Mouse (Mus musculus) neural tube, embryonic 15.5 days (tissue): ENCODE data around the gene Ramp2. TPM values are rescaled to one million over a fixed set of nuclear protein-coding genes. Genes with fewer than 3 reads are reported as not detected.

Source experiments
- ATAC-seq: fragments of 200-750 bp; cut with Nextera tagmentation; 2 replicates; pipeline ENCODE4 v1.8.0; 2017; ENCODE audit warnings: mild to moderate bottlenecking, moderate TSS enrichment, moderate library complexity; ENCODE audit not compliant: low FRiP score
- H3K27ac ChIP-seq: fragments of 300-500 bp; sonication (generic); replicated peaks from 2 replicates; pipeline ENCODE4 v1.5.1; 2015; ENCODE audit warnings: mild to moderate bottlenecking, inconsistent platforms
- H3K27me3 ChIP-seq: fragments of 300-500 bp; sonication (generic); replicated peaks from 2 replicates; pipeline ENCODE4 v1.6.1; 2015; ENCODE audit warnings: inconsistent platforms
- H3K36me3 ChIP-seq: fragments of 300-500 bp; sonication (generic); 2 replicates; pipeline ENCODE4 v1.6.1; 2015; ENCODE audit warnings: inconsistent platforms
- H3K4me1 ChIP-seq: fragments of 300-500 bp; sonication (generic); 2 replicates; pipeline ENCODE4 v1.6.1; 2015; ENCODE audit warnings: inconsistent platforms
- H3K4me2 ChIP-seq: fragments of 300-500 bp; sonication (generic); 2 replicates; pipeline ENCODE4 v1.6.1; 2015; ENCODE audit warnings: inconsistent platforms, mild to moderate bottlenecking, moderate library complexity
- H3K4me3 ChIP-seq: fragments of 300-500 bp; sonication (generic); replicated peaks from 2 replicates; pipeline ENCODE4 v1.5.1; 2015; ENCODE audit warnings: mild to moderate bottlenecking, inconsistent platforms
- H3K9ac ChIP-seq: fragments of 300-500 bp; sonication (generic); replicated peaks from 2 replicates; pipeline ENCODE4 v1.6.1; 2015; ENCODE audit warnings: mild to moderate bottlenecking, inconsistent platforms
- H3K9me3 ChIP-seq: fragments of 300-500 bp; sonication (generic); replicated peaks from 2 replicates; pipeline ENCODE4 v1.6.1; 2016; ENCODE audit warnings: inconsistent platforms
- WGBS: fragments of 180-500 bp; shearing (Covaris S2); methylation state at CpG from one replicate; pipeline ENCODE4 v1.1.7; 2015; ENCODE audit warnings: mixed read lengths; 5-methylcytosine and 5-hydroxymethylcytosine counted together
- polyA plus RNA-seq: library from polyadenylated mRNA; unstranded; fragments of >200 nt; fragmentation: Nextera tagmentation; extraction: Ambion mirVana; gene quantifications from 2 replicates; pipeline ENCODE4 v1.2.1, GENCODE M21; 2015

Ramp2 gene
- polyA plus RNA-seq, 1 experiment from 2014 or later = 105 TPM

DNA sequence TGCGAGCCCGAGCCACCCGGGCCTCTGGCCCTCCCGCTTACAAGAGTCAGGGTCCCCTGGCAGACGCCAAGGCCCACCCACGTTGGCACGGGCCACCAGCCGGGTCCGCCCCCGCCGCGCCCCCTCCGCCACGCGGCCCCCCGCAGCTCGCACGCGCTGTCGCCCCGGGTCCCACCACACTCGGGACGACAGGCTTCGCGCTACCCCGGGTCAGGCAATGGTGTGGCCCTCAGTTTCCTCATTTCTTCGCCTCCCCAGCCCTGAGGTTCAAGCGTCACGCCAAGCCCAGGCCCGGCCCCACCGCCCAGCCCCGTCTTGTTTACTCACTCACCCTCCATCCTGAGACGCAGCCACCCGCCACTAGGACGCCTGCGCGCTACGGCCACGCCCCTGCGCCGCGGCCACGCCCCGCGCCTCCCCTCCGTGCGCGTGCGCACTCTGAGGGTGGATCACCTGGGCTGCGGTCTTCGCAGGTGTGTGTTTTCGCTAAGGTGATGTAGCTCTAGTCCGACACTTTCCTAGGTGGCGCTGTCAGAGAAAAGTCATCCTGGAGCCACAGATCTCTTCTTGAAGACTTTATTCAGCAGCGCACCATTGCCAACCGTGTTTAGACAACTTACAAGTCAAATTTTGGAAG lies 19.6 kb upstream of the Ramp2 start, which contains the start of gene Ezh1:
Gene Ezh1, minus strand, starts transcription at position 399 of the 637 bp plus-strand sequence.
- H3K4me2 ChIP-seq = peak within 1 kb of the TSS; percentile 91
- ATAC-seq = peak; percentile 95
- no peaks in the 10 kb centered on the region for H3K36me3 ChIP-seq
- peaks cover 30% of the 10 kb centered on the region for H3K4me1 ChIP-seq
- under 1% methylated on average over 56 of the region's 56 CpGs for WGBS
- no peaks in the 10 kb centered on the region; the same call in 1 of the 2 replicates for H3K27me3 ChIP-seq
- peak within 1 kb of the TSS; percentile 95 for H3K4me3 ChIP-seq
- H3K9me3 ChIP-seq = no peaks in the 10 kb centered on the region
- peak within 1 kb of the TSS; percentile 81 for H3K9ac ChIP-seq
- H3K27ac ChIP-seq = peak within 1 kb of the TSS; percentile 78

DNA sequence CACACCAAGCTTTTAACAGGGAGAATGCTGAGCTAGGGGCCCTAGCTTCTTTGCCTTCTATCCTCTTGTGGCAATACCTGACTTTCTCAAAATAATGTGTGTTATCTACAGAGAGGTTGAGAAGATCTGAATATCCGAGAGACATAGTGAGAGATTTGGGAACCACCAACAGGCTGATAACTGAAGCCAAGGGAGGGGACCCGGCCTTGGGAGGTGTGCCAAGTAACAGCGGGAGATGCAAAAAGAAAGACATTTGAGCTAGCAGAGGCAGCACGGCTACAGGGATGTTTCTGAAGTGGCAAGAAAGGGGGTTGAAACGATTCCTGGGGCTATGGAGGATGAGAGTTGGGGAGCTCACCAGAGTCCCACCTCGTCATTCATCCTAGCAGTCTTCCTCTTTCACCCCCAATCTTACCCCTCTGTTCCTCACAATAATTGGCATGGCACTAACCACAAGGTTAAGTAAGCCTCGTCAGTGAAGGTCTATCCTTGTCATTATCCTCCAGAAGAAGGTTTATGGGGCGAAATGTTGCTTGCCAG lies 16.4 kb upstream of the Ramp2 start:
- H3K27me3 ChIP-seq = no peaks in the 10 kb centered on the region; the same call in 1 of the 2 replicates
- H3K36me3 ChIP-seq = no peaks in the 10 kb centered on the region
- H3K27ac ChIP-seq = peak overlapping the region; percentile 76
- peaks cover 38% of the 10 kb centered on the region for H3K4me1 ChIP-seq
- ATAC-seq = no peak
- H3K4me3 ChIP-seq = no peak overlapping the region
- H3K9ac ChIP-seq = no peak overlapping the region
- WGBS = 33% methylated on average over 8 of the region's 8 CpGs
- no peak overlapping the region for H3K4me2 ChIP-seq
- H3K9me3 ChIP-seq = no peaks in the 10 kb centered on the region

DNA sequence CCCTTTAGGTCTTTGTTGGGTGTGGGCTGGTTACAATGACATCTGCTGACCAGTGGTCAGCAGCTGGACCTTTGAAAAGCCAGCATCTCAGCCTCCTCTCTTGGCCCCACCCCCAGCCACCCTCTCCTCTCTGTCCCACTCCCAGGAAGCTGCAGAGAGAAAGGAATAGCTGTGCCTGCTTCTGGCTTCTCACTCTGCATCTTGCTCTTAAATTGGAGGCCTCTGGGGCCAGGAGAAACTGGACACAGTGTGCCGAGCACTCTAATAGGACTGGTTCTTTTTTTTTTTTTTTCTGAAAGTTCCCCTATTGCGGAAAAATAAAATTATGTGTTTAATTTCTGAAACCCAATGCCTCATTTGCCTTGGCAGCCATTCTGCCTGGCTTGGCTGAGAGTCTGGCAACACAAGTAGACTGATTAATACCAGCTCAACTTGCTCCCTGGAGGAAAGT lies 15.7 kb upstream of the Ramp2 start:
- Histone ChIP-seq H3K27ac (peak overlapping the region; percentile 76), H3K9ac (no peak overlapping the region), H3K4me1 (peaks cover 36% of the 10 kb centered on the region), H3K36me3 (no peaks in the 10 kb centered on the region), H3K4me3 (no peak overlapping the region), H3K27me3 (no peaks in the 10 kb centered on the region; the same call in 1 of the 2 replicates), H3K4me2 (no peak overlapping the region), H3K9me3 (no peaks in the 10 kb centered on the region)
- ATAC-seq = no peak
- WGBS = 33% methylated on average over 2 of the region's 2 CpGs

DNA sequence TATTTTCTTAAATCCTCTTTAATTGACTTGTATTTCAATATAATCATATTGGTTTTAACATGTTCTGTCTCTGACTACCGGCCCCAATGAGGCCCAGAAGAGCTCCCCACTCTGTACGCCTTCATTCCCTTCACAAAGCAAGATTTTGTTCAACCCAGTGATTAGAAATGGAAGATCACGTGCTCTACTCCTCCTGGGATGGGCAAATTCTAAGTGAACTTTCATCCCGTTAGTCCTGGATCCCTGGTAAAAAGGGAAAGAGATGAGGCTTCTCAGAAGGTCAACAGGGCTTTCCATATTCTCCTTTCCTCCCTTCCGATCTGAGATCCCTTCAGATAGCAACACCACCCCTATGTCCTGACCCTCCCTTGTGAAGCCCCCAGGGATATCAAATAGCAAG lies 15.3 kb upstream of the Ramp2 start:
- ATAC-seq = no peak
- H3K9me3 ChIP-seq = no peaks in the 10 kb centered on the region
- H3K27me3 ChIP-seq = no peaks in the 10 kb centered on the region; the same call in 1 of the 2 replicates
- H3K4me1 ChIP-seq = peaks cover 32% of the 10 kb centered on the region
- 20% methylated on average over 5 of the region's 5 CpGs for WGBS
- no peak overlapping the region for H3K9ac ChIP-seq
- H3K4me3 ChIP-seq = no peak overlapping the region
- H3K36me3 ChIP-seq = no peaks in the 10 kb centered on the region
- H3K27ac ChIP-seq = peak overlapping the region; percentile 76
- peak overlapping the region; percentile 20 for H3K4me2 ChIP-seq

DNA sequence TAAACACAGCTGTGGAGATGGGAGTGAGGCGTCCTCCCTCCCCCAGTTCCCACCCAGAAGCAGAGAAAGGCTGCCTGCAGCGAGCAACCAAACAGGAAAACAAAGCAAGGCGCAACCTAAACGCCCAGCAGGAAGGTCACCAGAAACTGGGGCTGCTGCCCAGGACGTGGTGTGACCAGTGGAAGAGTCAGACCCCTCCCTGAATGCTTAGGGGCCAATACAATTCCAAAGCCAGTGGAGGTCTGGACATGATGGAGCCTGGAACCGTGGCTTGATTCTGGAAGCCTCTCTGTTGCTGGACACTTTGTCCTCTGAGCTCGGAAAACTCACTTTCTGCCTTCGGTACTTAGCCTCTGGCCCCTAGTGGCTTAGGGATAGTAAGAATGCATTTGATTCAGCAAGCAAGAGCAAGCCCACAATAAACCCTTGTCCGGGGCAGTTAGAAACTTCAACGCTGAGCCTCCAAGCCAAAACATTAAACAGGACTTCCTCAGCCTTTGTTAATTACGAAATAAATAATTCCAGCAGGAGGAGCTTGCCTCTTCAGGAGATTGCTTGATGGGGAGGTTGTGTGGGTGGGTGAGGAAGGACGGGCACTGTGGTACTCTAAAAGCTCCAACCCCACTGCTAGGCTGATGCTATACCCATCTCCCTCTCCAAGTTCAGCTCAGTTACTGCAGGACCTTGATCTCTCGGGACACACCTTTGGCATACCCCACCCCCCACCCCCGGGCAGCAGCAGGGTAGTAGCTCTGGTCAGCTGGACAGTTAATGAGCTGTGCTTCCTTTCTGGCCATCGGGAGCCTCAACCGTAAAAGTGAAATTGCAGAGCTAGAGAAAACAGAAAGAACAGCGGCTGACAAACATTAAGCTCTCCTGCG lies 14.6 kb upstream of the Ramp2 start:
- Histone ChIP-seq H3K4me1 (peaks cover 29% of the 10 kb centered on the region), H3K27ac (peak overlapping the region; percentile 76), H3K4me3 (no peak overlapping the region), H3K9ac (no peak overlapping the region), H3K36me3 (no peaks in the 10 kb centered on the region), H3K27me3 (no peaks in the 10 kb centered on the region; the same call in 1 of the 2 replicates), H3K9me3 (no peaks in the 10 kb centered on the region), H3K4me2 (peak overlapping the region; percentile 20)
- WGBS = 9% methylated on average over 18 of the region's 18 CpGs
- no peak for ATAC-seq

DNA sequence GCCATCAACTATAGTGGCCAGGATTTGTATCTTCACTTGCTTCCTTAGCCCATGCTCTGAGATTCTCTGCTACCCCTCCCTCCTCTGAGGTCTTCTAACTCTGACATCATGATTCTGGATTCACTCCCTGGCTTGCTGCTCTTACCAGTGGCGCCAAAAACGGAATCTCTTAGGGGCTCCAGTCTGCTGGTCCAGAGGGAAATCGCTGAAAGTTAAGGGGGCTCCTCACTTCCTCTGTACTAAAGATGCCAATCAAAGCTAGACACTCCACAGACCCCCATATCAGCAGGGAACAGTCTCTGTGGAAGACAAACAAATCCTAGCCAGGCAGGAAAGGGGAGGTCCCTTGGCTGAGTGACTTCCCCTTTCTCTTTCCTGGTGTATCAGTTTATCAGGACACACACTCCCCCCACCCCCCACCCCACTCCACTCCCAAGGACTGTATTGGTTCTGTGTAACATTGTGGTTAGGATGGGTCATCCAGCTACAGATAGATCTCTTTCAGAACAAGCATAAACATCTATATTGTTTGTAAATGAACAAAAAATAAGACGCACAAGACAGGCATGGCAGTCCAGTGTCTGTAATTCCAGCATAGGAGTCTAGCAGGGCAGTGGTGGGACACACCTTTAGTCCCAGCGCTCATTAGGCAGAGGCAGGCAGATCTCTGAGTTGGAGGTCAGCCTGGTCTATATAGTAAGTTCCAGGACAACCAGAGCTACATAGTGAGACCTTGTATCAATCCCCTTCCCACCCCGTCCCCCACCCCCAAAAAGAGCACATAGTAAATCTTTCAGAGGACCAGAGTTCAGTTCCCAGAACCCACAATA lies 13.6 kb upstream of the Ramp2 start:
- H3K27me3 ChIP-seq = no peaks in the 10 kb centered on the region; the same call in 1 of the 2 replicates
- H3K9me3 ChIP-seq = no peaks in the 10 kb centered on the region
- H3K27ac ChIP-seq = peak overlapping the region; percentile 76
- peaks cover 25% of the 10 kb centered on the region for H3K4me1 ChIP-seq
- H3K4me2 ChIP-seq = peak overlapping the region; percentile 20; the same call in 1 of the 2 replicates
- 62% methylated on average over 6 of the region's 6 CpGs for WGBS
- no peaks in the 10 kb centered on the region for H3K36me3 ChIP-seq
- no peak overlapping the region for H3K4me3 ChIP-seq
- no peak overlapping the region for H3K9ac ChIP-seq
- no peak for ATAC-seq

DNA sequence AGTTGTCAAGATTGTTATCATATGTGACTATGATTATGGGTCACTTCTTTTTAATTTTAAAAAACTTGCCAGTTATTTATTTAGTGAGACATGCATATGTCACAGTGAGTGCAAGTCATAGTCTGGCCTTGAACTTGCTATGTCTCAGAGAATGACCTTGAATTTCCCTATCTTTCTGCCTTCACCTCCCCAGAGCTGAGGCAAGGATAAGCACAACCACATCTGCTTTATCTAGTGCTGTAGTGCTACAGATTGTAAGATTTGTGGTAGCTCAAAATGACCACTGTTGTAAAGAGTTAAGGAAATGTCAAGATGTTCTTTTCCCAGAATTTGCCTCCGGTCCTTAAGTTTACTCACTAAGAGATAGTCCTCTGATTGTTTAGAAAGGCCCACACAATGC lies 12.6 kb upstream of the Ramp2 start:
- Histone ChIP-seq H3K4me2 (no peak overlapping the region), H3K4me3 (no peak overlapping the region), H3K36me3 (no peaks in the 10 kb centered on the region), H3K27ac (no peak overlapping the region), H3K4me1 (peaks cover 25% of the 10 kb centered on the region), H3K27me3 (no peaks in the 10 kb centered on the region; the same call in 1 of the 2 replicates), H3K9ac (no peak overlapping the region), H3K9me3 (no peaks in the 10 kb centered on the region)
- WGBS = 85% methylated on average over 1 of the region's 1 CpGs
- no peak for ATAC-seq

DNA sequence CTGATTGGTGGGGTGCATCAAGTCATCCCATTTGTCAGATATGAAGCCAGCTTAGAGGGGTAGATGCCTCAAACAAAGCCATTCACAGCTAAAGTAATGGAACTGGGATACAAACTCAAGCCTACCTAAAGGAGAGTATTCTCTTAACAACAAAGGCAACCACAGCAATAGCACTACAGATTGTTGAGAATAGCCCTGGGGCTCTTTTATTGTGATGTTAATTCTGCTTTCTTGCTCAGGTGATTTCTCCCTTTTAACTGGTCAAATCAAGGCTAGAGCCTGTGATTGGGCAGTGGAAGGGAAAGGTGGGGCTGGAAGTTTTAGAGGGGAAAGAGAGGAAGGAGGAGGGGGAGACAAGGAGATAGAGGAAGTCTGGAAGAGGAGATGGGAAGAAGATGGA lies 11.7 kb upstream of the Ramp2 start:
- H3K9me3 ChIP-seq = no peaks in the 10 kb centered on the region
- no peak overlapping the region for H3K4me3 ChIP-seq
- H3K4me2 ChIP-seq = no peak overlapping the region
- no peaks in the 10 kb centered on the region for H3K27me3 ChIP-seq
- peaks cover 25% of the 10 kb centered on the region for H3K4me1 ChIP-seq
- no peak overlapping the region for H3K9ac ChIP-seq
- H3K27ac ChIP-seq = no peak overlapping the region
- no peak for ATAC-seq
- H3K36me3 ChIP-seq = no peaks in the 10 kb centered on the region

DNA sequence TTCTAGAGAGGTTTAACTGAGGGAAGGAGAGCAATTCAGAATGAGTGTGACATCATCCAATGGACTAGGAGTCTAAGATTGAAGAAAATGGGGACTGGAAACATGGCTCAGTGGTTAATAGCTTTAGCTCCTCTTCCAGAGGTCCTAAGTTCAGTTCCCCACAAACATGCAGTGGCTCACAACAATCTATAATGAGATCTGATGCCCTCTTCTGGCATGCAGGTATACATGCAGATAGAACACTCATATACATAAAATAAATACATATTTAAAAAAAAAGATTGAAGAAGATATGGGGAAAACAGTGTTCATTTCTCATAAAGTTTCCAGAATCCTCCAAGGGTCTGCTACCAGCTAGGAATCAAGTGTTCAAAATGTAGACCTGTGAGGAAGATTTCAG lies 10.4 kb upstream of the Ramp2 start:
- Histone ChIP-seq H3K9ac (no peak overlapping the region), H3K36me3 (no peaks in the 10 kb centered on the region), H3K4me3 (no peak overlapping the region), H3K9me3 (no peaks in the 10 kb centered on the region), H3K4me1 (peaks cover 15% of the 10 kb centered on the region), H3K27me3 (no peaks in the 10 kb centered on the region), H3K4me2 (no peak overlapping the region), H3K27ac (no peak overlapping the region)
- no peak for ATAC-seq

DNA sequence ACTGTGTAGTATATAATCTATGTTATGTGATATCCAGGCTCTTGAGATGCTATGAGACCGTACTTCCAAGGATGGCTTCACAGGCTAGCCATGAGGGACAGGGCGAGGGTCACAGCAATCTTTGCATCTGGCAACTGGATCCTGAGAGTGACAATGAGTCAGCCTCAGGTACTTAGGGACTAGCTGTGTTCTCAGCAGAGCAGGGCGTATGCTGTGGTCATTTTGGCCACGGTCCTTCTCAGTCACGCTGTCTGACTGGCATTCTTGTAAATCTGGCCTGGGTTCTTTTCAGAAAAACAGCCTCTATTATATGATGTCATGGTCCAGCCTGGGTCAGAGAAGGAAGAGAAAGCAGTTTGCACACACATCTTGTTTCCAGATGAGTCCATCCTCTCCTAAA lies 9.0 kb upstream of the Ramp2 start:
- 95% methylated on average over 5 of the region's 5 CpGs for WGBS
- no peak for ATAC-seq

DNA sequence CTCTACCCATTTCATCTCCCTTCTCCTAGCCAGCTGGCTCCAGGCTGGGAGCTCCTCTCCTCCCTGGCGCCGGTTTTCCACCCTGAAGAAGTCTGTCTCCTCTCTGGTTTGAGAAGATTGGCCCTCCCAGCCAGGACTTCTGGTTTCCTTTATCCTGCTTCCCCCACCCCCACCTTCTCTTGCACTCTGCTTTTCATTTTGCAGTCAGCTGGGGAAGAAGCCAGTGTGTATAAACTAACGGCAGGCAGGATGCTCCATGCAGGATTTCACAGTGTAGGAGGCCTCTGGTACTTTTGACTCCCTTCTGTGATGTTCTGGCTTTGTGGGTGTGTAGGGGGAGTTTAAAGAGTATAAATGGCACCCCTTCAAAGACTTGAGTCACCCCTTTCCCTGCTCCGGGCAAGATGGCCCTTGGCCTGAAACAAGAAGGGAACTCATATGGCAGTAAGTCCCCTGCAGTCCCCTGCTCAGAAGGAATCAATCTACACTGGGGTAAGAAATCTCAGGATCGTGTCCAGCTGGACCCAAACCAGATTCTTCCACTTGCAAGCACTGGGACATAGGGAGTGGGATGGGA lies 7.7 kb upstream of the Ramp2 start:
- no peak overlapping the region for H3K4me2 ChIP-seq
- no peak overlapping the region for H3K27ac ChIP-seq

More for the DNA sequence above, 9.0 kb upstream of the Ramp2 start:
- no peak overlapping the region for H3K27ac ChIP-seq
- no peaks in the 10 kb centered on the region for H3K9me3 ChIP-seq
- H3K4me1 ChIP-seq = peaks cover 2% of the 10 kb centered on the region; the same call in 1 of the 2 replicates
- H3K36me3 ChIP-seq = no peaks in the 10 kb centered on the region
- no peak overlapping the region for H3K9ac ChIP-seq
- H3K27me3 ChIP-seq = no peaks in the 10 kb centered on the region
- H3K4me3 ChIP-seq = no peak overlapping the region
- no peak overlapping the region for H3K4me2 ChIP-seq

More for the DNA sequence above, 7.7 kb upstream of the Ramp2 start:
- no peak overlapping the region for H3K9ac ChIP-seq
- no peaks in the 10 kb centered on the region for H3K4me1 ChIP-seq
- H3K36me3 ChIP-seq = no peaks in the 10 kb centered on the region
- H3K9me3 ChIP-seq = no peaks in the 10 kb centered on the region
- H3K4me3 ChIP-seq = no peak overlapping the region
- no peaks in the 10 kb centered on the region for H3K27me3 ChIP-seq
- 72% methylated on average over 5 of the region's 5 CpGs for WGBS
- no peak for ATAC-seq
